Mouse (Mus musculus) limb, embryonic 10.5 days (tissue): Measurements from ENCODE around the gene Smoc2. TPM values are rescaled to one million over a fixed set of nuclear protein-coding genes. Genes with fewer than 3 reads are reported as not detected.

Experiments
- DNase-seq: peaks from one replicate; pipeline ENCODE4 v3.0.0-alpha.2; 2017; ENCODE audit warnings: low spot score
- H3K27ac ChIP-seq: fragments of 300-500 bp; sonication (generic); 2 replicates; pipeline ENCODE4 v1.5.1; 2016; ENCODE audit warnings: mild to moderate bottlenecking
- H3K27me3 ChIP-seq: fragments of 300-500 bp; sonication (generic); 2 replicates; pipeline ENCODE4 v1.6.1; 2016; ENCODE audit warnings: low read depth, mild to moderate bottlenecking; ENCODE audit not compliant: poor library complexity, severe bottlenecking
- H3K36me3 ChIP-seq: fragments of 300-500 bp; sonication (generic); 2 replicates; pipeline ENCODE4 v1.6.1; 2016; ENCODE audit warnings: mild to moderate bottlenecking, moderate library complexity
- H3K4me1 ChIP-seq: fragments of 300-500 bp; sonication (generic); 2 replicates; pipeline ENCODE4 v1.6.1; 2016
- H3K4me3 ChIP-seq: fragments of 300-500 bp; sonication (generic); 2 replicates; pipeline ENCODE4 v1.5.1; 2016; ENCODE audit warnings: mild to moderate bottlenecking, moderate library complexity
- H3K9me3 ChIP-seq: fragments of 300-500 bp; sonication (generic); replicated peaks from 2 replicates; pipeline ENCODE4 v1.6.1; 2016; ENCODE audit warnings: mild to moderate bottlenecking
- WGBS: fragments of 180-500 bp; shearing (Covaris S2); methylation state at CpG from one replicate; pipeline ENCODE4 v1.1.7; 2016; 5-methylcytosine and 5-hydroxymethylcytosine counted together
- polyA plus RNA-seq: library from polyadenylated mRNA; unstranded; fragments of >200 nt; fragmentation: Nextera tagmentation; extraction: Ambion mirVana; gene quantifications from 2 replicates; pipeline ENCODE4 v1.2.1, GENCODE M21; 2016

Smoc2 gene
- polyA plus RNA-seq, 1 experiment from 2014 or later = 21.8 TPM

- 85% methylated on average over 8 of the region's 8 CpGs for WGBS
- Histone ChIP-seq H3K27ac (no peak overlapping the region), H3K4me1 (peaks cover 3% of the 10 kb centered on the region; the same call in 1 of the 2 replicates), H3K36me3 (no peaks in the 10 kb centered on the region), H3K9me3 (no peaks in the 10 kb centered on the region), H3K4me3 (no peak overlapping the region), H3K27me3 (no peaks in the 10 kb centered on the region)
- no peak for DNase-seq
These were observed 28.9 kb upstream of the Smoc2 start for GRCm38 (mm10) chr17:14250401-14250800.

GRCm38 (mm10) chr17:14252456-14252855 lies 26.9 kb upstream of the Smoc2 start:
- Histone ChIP-seq H3K36me3 (no peaks in the 10 kb centered on the region), H3K4me1 (peaks cover 3% of the 10 kb centered on the region; the same call in 1 of the 2 replicates), H3K4me3 (no peak overlapping the region), H3K9me3 (no peaks in the 10 kb centered on the region), H3K27ac (no peak overlapping the region), H3K27me3 (no peaks in the 10 kb centered on the region)
- no peak for DNase-seq
- WGBS = 82% methylated on average over 7 of the region's 7 CpGs

GRCm38 (mm10) chr17:14254616-14255015 lies 24.7 kb upstream of the Smoc2 start:
- WGBS = 78% methylated on average over 5 of the region's 5 CpGs
- H3K4me1 ChIP-seq = peaks cover 3% of the 10 kb centered on the region; the same call in 1 of the 2 replicates
- no peaks in the 10 kb centered on the region for H3K36me3 ChIP-seq
- H3K9me3 ChIP-seq = no peaks in the 10 kb centered on the region
- no peak overlapping the region for H3K4me3 ChIP-seq
- H3K27me3 ChIP-seq = no peaks in the 10 kb centered on the region
- H3K27ac ChIP-seq = no peak overlapping the region
- no peak for DNase-seq

- DNase-seq = no peak
- H3K4me3 ChIP-seq = no peak overlapping the region
- no peaks in the 10 kb centered on the region for H3K36me3 ChIP-seq
- WGBS = 86% methylated on average over 7 of the region's 7 CpGs
- no peaks in the 10 kb centered on the region for H3K4me1 ChIP-seq
- H3K27ac ChIP-seq = no peak overlapping the region
- no peaks in the 10 kb centered on the region for H3K27me3 ChIP-seq
- no peaks in the 10 kb centered on the region for H3K9me3 ChIP-seq
These were observed 21.3 kb upstream of the Smoc2 start for GRCm38 (mm10) chr17:14257799-14258520.

GRCm38 (mm10) chr17:14258906-14259305 lies 20.4 kb upstream of the Smoc2 start:
- Histone ChIP-seq H3K27ac (no peak overlapping the region), H3K27me3 (0 out of 2 replicates have a peak, but pooled peaks cover 3% of the 10 kb centered on the region), H3K4me3 (no peak overlapping the region), H3K4me1 (no peaks in the 10 kb centered on the region), H3K36me3 (no peaks in the 10 kb centered on the region), H3K9me3 (no peaks in the 10 kb centered on the region)
- 24% methylated on average over 6 of the region's 6 CpGs for WGBS
- DNase-seq = no peak

GRCm38 (mm10) chr17:14260966-14261365 lies 18.3 kb upstream of the Smoc2 start:
- no peaks in the 10 kb centered on the region for H3K4me1 ChIP-seq
- no peaks in the 10 kb centered on the region for H3K9me3 ChIP-seq
- no peak overlapping the region for H3K4me3 ChIP-seq
- no peak for DNase-seq
- 89% methylated on average over 3 of the region's 3 CpGs for WGBS
- no peaks in the 10 kb centered on the region for H3K36me3 ChIP-seq
- no peak overlapping the region for H3K27ac ChIP-seq
- 0 out of 2 replicates have a peak, but pooled peaks cover 3% of the 10 kb centered on the region for H3K27me3 ChIP-seq

- Histone ChIP-seq H3K9me3 (no peaks in the 10 kb centered on the region), H3K4me1 (no peaks in the 10 kb centered on the region), H3K4me3 (no peak overlapping the region), H3K36me3 (no peaks in the 10 kb centered on the region), H3K27me3 (0 out of 2 replicates have a peak, but pooled peaks cover 3% of the 10 kb centered on the region), H3K27ac (no peak overlapping the region)
- DNase-seq = no peak
- WGBS = 88% methylated on average over 10 of the region's 10 CpGs
These were observed 17.1 kb upstream of the Smoc2 start for GRCm38 (mm10) chr17:14262217-14262616.

- H3K27ac ChIP-seq = no peak overlapping the region
- no peaks in the 10 kb centered on the region for H3K4me1 ChIP-seq
- H3K27me3 ChIP-seq = 0 out of 2 replicates have a peak, but pooled peaks cover 3% of the 10 kb centered on the region
- H3K9me3 ChIP-seq = no peaks in the 10 kb centered on the region
- DNase-seq = no peak
- H3K36me3 ChIP-seq = no peaks in the 10 kb centered on the region
- WGBS = 86% methylated on average over 4 of the region's 4 CpGs
- H3K4me3 ChIP-seq = no peak overlapping the region
These were observed 11.3 kb upstream of the Smoc2 start for GRCm38 (mm10) chr17:14268001-14268400.

- no peaks in the 10 kb centered on the region for H3K36me3 ChIP-seq
- H3K27me3 ChIP-seq = peaks cover 36% of the 10 kb centered on the region
- H3K4me3 ChIP-seq = no peak overlapping the region
- no peak for DNase-seq
- H3K9me3 ChIP-seq = no peaks in the 10 kb centered on the region
- 87% methylated on average over 6 of the region's 6 CpGs for WGBS
- H3K27ac ChIP-seq = no peak overlapping the region
- H3K4me1 ChIP-seq = peaks cover 2% of the 10 kb centered on the region
These were observed 5.9 kb upstream of the Smoc2 start for GRCm38 (mm10) chr17:14273386-14273785.

GRCm38 (mm10) chr17:14277310-14277709 lies 2.0 kb upstream of the Smoc2 start:
- Histone ChIP-seq H3K4me3 (no peak overlapping the region), H3K9me3 (no peaks in the 10 kb centered on the region), H3K27ac (no peak overlapping the region), H3K27me3 (peaks cover 75% of the 10 kb centered on the region), H3K36me3 (no peaks in the 10 kb centered on the region), H3K4me1 (peaks cover 32% of the 10 kb centered on the region)
- DNase-seq = no peak
- WGBS = 91% methylated on average over 7 of the region's 7 CpGs

- no peaks in the 10 kb centered on the region for H3K36me3 ChIP-seq
- H3K4me3 ChIP-seq = peak overlapping the region; percentile 66
- no peak for DNase-seq
- peaks cover 90% of the 10 kb centered on the region for H3K27me3 ChIP-seq
- H3K27ac ChIP-seq = no peak overlapping the region; the same call in 1 of the 2 replicates
- H3K9me3 ChIP-seq = no peaks in the 10 kb centered on the region
- WGBS = 4% methylated on average over 10 of the region's 10 CpGs
- H3K4me1 ChIP-seq = peaks cover 32% of the 10 kb centered on the region
These were observed 627 bp downstream of the Smoc2 start for GRCm38 (mm10) chr17:14279966-14280300.

- Histone ChIP-seq H3K4me3 (peak overlapping the region; percentile 66), H3K27ac (peak overlapping the region; percentile 68)
- peak; percentile 65 for DNase-seq
These were observed 1.1 kb downstream of the Smoc2 start for GRCm38 (mm10) chr17:14280425-14280833.

GRCm38 (mm10) chr17:14288015-14288616 lies 8.8 kb downstream of the Smoc2 start:
- no peaks in the 10 kb centered on the region for H3K9me3 ChIP-seq
- 50% methylated on average over 7 of the region's 7 CpGs for WGBS
- no peak overlapping the region for H3K4me3 ChIP-seq
- H3K27ac ChIP-seq = no peak overlapping the region
- no peaks in the 10 kb centered on the region for H3K36me3 ChIP-seq
- H3K27me3 ChIP-seq = peaks cover 40% of the 10 kb centered on the region
- DNase-seq = peak; percentile 90
- 0 out of 2 replicates have a peak, but pooled peaks cover 6% of the 10 kb centered on the region for H3K4me1 ChIP-seq

More at GRCm38 (mm10) chr17:14280425-14280833, 1.1 kb downstream of the Smoc2 start:
- under 1% methylated on average over 31 of the region's 31 CpGs for WGBS
- no peaks in the 10 kb centered on the region for H3K36me3 ChIP-seq
- no peaks in the 10 kb centered on the region for H3K9me3 ChIP-seq
- H3K4me1 ChIP-seq = peaks cover 32% of the 10 kb centered on the region
- peaks cover 85% of the 10 kb centered on the region for H3K27me3 ChIP-seq
